Mouse (Mus musculus) T-helper 17 cell (primary cell): Measurements from ENCODE around the gene Dram1.

ENCODE experiments used
- in situ Hi-C, 2 experiments: fragments of 300-600 bp; cut with MboI, MseI; formaldehyde crosslinking; loops; 1 replicate in 1 of 2; 2 replicates in 1 of 2; pipeline ENCODE4 v1.15.1; 2025; ENCODE audit warnings: high pct_unique_total_duplicates in 2 of 2

Dram1 gene

DNA sequence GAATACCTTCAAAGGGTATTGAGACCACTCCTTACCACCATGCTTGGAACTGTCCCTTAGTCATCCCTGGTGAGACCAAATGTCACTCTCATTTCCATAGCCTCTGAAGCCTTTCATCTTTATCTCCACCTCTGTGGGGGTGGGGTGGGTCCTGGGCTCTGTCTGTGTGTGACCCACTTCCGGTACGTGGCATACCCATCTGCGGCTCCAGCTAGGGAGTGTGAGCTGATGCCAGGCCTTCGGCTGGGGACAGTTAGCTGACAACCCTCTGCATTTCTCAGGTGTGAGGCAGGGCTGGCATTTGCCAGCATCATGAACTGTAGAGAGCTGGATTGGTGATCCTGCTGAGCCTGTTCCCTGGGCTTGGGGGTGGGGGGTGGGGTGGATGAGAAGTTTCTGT, 10.7 kb upstream of the Dram1 start:
- in situ Hi-C loops, result loop anchor here in 1 of 2 experiments (5.0 kb wide), 1 partner anchor 323 kb away; no protein-coding TSS in a partner anchor

DNA sequence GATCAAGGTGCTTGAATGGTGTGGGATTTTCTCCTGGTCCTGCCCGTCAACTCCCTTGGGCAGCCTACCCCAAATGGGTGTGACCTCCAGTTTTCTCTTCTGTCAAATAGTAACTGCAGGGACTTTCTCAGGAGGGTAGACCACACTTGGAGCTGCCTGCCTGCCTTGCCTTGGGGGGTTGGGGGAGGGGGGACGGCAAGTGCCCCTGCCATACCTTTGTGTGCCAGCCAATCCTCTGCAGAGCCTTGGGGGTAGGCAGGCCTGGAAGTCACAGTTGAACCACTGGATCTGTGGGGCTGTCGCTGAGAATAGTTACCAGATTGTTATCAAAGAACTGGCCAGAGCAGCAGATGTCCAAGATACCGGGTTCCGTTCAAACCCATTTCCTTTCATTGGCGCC, 7.4 kb upstream of the Dram1 start:
- in situ Hi-C loops, result loop anchor here in 1 of 2 experiments (5.0 kb wide), 1 partner anchor 326 kb away; no protein-coding TSS in a partner anchor

DNA sequence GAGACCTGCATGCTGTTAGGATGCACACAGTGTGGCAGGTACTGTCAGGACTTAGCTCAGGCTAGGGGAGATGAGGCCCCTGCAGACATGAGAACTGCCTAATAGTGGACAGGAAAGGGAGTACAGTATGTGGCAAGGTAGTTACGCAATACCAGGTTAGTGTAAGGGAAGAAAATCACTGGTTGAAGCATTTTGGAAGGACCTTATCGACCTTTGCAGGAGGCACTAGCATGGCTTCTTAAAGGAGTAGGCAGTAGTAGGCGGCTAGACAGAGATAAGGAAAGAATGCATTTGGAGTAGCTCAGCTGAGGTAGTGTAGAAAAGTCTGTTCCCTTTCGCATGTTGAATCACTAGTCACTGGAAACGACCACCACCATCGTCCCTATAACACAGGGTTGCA, 6.9 kb upstream of the Dram1 start:
- in situ Hi-C loops, result loop anchor here in 1 of 2 experiments (5.0 kb wide), 1 partner anchor 327 kb away; no protein-coding TSS in a partner anchor

DNA sequence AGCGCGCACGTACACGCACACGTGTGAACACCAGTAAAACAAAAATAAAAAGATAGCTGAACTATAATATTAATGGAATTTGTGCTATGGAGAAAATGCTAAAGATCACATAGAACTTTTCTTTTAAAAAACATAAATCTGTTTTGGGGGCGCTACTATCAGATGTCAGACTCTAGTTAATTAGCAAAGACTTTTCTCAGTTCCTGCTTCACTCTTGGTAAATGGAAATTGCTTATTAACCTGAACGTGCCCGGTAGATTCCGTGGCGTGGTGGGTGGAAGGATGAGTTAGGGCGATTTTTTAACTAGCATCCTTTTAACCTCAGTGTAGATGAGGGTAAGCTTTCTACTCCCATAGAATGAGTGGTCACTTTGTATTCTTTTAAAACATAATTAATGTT, 6.4 kb upstream of the Dram1 start:
- in situ Hi-C loops, result loop anchor here in 1 of 2 experiments (5.0 kb wide), 1 partner anchor 327 kb away; no protein-coding TSS in a partner anchor

DNA sequence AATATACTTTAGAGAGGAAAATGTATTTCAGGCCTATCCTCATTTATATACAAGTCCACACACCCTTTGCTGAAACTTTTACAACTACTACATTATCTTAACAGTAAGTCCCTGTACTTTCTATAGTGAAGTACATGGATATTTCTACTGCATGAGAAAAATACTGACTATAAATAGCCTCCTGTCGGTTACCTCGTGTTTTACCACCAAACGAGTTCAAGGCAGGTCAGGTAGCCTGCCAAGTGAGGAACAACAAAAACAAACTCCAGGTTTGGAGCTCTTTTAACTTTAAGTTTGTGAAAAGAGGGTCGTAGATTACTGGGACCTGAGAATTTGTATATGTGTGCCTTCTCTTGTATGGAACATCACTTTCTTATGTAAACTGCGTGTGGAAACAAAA, 5.2 kb upstream of the Dram1 start:
- in situ Hi-C loops, result no loop called here

DNA sequence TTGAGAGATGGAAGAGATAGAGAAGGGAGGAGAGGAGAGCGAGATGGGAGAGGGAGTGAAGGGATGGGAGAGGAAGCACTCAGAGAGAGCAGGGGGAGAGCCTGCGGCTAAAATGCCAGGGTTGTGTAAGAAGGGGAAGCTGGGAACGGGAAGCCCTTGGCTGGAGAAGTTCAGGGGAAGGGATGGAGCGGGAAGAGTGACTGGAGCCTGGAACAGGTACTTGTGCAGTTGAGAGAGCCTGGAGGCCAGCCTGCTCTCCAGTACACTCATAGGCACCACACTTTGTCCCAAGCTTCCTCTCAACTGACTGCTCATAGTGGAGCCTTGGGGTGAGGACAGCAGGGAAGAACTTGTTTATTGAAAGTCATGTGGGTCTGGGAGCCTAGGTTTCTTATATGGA, 4.6 kb upstream of the Dram1 start:
- in situ Hi-C loops, result no loop called here

DNA sequence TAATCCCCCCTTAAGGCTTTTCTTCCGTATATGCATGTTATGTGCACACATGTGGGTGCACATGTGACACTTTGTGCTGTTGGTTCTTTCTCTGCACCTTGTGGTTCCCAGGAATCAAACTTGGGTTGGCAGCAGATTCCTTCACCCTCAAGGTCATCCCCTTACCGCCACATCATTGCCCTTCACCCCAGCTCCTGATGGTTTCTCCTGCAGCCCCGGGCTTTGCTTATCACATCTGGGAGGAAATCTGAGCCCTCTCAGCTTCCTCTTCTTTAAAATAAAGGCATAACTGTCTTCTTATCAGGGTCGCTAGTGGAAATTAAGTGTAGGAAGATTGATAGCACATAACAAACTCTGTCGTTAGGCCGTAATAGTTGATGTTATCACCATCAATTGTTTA, 3.1 kb upstream of the Dram1 start:
- in situ Hi-C loops, result no loop called here

DNA sequence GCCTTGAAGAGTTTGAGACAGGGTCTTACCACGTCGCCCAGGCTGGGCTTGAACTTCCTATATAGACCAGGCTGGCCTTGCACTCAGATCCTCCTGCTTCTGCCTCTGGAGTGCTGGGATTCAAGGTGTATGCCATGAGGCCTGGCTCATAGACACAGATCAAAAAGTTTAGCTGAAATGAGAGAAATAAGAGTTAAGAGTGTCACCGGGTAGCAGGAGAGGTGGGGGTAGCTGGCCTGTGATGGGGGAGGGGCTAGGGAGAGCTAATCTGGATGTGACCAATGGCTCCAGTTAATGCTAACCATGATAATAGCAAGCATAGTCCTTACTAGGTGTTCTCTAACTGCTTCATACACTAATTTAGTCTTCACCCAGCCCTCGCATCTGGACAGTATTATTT, 2.4 kb upstream of the Dram1 start:
- in situ Hi-C loops, result no loop called here

DNA sequence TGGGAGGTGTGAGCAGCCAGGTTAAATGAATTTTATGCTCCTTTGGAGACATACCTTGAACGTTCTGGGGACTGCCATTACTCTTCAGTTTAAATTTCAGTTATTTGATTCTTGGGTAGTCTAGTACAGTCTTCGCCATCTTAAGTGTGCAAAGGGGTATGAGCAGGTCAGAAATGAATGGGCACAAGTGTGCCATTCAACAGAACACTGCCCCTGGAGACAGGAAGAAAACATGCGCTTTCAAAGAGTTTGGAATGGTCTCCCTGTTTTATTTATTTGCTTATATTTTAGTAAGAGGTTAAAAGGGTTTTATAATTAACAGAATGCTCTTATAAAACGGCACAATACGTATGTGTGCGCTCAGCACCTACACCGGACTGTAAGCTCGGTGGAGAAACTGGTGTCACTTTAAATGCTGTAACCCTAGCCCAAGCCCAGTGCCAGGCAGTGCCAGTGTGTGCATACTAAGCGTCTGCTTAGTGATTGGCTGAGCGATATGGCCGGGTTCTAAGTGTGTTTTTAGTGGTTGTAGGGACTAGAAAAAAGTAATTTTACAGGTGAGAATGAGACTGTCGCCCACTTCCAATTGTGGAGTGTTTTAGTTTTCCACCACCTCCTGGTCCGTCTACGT, 1.7 kb upstream of the Dram1 start:
- in situ Hi-C loops, result no loop called here

DNA sequence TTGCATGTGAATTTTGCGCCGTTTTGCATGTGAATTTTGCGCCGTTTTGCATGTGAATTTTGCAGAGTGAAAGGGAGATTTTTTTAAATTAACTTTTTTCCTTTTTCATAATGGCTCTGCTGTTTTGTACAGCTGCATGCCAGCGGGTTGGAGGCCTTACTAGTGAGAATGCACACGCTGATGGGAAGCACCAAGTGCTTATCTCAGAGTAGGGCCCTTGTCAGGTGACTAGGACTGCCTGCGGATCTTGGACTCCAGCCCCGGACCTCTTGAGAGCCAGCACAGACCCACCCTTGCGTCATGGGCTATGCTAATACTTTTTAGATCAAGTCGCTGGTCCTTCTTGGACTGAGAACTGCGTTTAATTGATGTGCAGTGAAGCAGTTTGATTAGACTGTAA, 1.1 kb upstream of the Dram1 start:
- in situ Hi-C loops, result no loop called here

DNA sequence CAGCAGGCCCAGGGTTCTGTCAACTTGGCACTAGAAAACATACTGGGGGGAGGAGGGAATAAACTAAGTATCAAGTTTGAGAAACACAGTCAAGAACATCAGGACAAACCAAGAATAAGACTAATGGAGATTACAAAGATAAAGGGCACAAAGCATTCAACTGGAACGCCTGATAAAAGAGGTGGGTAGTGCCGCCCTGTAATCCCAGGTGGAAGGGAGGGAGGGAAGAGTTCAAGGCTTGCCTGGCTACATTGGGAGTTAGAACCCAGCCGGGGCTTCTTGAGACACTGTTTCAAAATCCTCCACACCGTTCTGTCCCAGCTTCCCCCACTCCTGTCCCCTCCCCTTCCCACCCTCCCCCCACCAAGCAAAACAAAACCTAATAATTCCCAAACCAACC, 1.2 kb downstream of the Dram1 start:
- in situ Hi-C loops, result loop anchor here (5.0 to 10.0 kb wide), 5 partner anchors 45 to 355 kb away; partner anchors contain the start of gene Arl1 (in 1 of the 2)

DNA sequence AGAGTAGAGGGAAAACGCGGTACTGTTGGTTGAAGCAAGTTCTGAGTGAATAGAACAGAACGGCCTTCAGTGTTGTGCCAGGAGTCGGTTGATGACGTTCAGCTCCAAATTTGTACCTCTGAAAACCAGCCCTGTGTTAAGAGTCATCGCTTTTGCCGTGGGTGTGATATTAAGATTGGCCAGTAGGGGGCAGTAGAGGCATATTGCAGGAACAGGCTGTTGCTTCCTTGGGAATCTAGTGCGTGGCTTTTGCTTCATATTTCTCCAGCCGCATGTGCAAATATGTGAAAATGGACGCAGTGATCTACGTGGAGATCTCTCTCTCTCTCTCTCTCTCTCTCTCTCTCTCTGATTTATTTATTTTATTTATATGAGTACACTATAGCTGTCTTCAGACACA, 2.1 kb downstream of the Dram1 start:
- in situ Hi-C loops, result loop anchor here (5.0 to 10.0 kb wide), 5 partner anchors 46 to 356 kb away; partner anchors contain the start of gene Arl1 (in 1 of the 2)

DNA sequence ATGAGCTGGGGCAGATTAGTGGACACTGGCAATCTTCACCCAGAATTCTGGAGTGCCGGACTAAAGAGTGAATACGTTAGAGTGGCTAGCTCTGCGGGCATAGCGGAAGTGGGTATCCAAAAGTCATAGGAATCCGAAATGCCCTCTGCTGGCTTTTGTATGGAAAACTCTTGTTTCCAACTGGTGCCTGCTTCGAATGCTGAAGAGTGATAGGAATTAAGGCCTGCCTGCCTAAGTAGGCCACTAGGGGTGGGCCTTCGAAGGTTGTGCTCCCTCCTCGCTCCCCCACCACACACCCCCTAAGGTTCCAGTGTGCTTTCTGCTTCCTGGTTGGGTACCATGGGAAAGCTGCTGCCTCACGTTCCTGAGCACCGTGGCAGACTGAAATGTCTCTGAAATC, 3.9 kb downstream of the Dram1 start:
- in situ Hi-C loops, result loop anchor here (5.0 to 10.0 kb wide), 5 partner anchors 47 to 357 kb away; partner anchors contain the start of gene Arl1 (in 1 of the 2)

DNA sequence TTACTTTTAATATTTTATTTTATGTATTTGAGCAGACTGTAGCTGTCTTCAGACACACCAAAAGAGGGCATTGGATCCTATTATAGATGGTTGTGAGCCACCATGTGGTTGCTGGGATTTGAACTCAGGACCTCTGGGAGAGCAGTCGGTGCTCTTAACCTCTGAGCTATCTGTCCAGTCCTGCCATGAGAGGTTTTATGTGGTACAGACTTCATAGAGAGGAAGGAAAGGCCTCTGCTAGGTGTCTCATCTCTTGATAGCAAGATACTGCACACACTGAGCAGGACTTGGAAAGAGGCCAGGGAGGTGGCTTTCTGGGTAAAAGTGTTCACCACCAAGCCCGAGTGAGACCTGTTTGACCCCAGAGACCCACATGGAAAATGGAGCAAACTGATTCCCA, 5.9 kb downstream of the Dram1 start:
- in situ Hi-C loops, result loop anchor here (10.0 kb wide), 2 partner anchors 122 to 212 kb away; no protein-coding TSS in a partner anchor

DNA sequence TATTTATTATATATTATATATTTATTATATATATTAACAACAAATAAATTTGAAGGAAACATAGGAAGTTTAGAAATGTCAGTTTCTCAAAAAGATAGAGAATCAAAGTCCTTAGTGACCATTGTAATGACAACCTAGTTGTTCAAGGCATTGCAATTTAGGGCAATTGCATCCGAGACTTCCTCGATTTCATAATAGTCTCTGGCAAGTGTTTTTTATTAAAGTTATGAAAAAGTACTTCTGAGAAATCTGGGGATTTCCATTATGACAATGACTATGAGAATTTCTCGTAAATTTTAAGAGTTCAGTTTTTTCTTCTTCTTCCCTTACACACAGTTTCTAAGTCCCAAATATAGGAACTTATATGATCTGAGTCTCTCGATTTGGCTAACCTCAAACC, 6.4 kb downstream of the Dram1 start:
- in situ Hi-C loops, result loop anchor here (10.0 kb wide), 2 partner anchors 122 to 212 kb away; no protein-coding TSS in a partner anchor

DNA sequence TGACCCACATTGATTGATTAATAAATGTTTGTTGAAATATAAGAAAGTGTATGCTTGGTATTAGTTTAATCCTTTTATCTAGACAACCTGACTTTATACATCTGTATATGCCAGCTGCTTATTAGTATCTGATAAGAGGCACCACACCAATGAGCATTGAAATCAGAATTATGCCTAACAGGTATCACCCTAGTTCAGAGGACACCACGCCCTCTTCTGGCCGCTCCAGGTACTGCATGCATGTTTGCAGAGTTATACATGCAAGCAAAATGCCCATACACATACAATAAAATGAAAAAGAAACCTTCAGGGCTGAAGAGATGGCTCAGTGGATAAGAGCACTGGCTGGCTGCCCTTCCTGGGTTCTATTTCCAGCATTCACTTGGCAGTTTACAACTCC, 7.1 kb downstream of the Dram1 start:
- in situ Hi-C loops, result loop anchor here (10.0 kb wide), 2 partner anchors 123 to 213 kb away; no protein-coding TSS in a partner anchor

DNA sequence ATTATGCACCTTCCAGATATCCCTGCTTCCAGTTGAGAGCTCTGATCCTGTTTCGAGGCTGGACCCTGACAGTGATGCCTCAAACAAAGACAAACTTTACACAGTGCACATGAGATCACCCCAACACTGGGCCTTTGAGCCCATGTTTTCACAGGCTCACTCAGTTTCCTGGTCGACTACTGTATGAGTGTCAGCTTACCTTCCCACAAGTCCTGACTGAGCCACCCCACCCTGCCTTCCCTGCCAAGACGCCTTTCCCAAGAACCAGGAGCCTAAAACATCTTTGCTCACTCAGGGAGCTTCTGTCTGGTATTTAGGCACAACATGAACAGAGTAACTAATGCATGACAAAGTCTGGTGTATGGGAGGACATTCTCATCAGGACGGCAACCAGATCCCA, 9.6 kb downstream of the Dram1 start:
- in situ Hi-C loops, result no loop called here

DNA sequence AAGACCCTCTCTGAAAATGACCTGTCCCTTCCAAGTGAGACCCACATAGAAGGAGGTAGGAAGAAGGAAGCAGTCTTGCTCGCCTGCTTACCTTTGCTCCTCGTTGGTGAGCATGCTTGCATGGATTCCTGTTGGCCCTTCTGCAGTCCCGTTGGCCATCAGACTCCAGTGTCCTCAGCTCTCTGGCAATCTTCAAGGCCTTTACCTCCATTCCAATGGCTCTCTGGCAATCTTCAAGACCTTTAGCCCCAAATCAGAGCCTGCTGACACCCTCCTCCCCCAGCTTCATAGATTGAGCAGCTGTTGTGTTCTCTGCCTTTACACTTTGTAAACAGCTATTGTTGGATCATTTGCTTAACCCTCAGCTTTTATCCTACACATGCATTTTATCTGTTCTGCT, 14.7 kb downstream of the Dram1 start:
- in situ Hi-C loops, result no loop called here

DNA sequence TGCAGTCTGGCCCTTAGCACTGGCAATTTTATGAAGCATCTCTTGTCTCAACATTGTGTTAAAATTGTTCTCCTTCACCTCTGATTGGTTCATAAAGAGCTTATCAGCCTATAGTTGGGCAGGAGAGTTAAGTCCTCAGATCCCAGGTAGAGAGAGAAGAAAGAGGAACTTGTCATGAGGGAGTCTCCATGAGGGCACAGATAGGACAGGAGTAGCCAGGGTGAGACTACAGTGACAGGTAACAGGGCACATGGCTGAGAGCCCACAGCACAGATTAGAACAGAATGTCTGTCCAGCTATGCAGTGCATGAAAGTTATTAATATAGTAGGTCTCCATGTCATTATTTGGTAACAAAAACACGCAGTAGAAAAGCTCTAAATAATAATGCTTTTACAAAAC, 16.7 kb downstream of the Dram1 start:
- in situ Hi-C loops, result no loop called here

DNA sequence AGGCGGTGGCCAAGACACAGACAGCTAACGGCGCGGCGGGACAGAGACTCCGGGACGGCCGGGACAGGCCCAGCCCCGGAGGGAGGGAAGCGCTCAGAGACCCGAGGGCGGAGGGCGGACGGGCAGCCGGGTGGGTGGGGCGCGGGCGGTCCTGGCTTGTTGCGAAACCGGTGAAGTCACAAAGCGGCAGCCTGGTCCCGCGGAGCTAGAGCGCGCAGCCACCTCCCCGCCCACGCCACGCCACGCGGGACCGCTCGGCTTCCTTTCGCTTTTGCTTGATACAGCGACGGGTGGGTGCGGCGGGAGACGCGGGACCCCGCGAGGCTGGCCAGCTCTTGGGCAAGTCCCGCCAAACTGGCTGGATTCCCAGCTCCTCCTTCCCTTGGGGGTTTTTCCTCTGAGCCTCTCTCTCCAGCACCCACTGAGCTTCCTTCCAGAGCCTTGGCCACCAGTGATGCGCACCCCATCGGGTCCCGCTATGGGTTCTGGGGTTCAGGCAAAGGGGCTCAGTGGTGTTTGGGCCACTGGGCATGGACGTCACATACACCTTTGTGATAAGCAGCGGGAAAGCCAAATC, 21.8 kb downstream of the Dram1 start:
- in situ Hi-C loops, result no loop called here

DNA sequence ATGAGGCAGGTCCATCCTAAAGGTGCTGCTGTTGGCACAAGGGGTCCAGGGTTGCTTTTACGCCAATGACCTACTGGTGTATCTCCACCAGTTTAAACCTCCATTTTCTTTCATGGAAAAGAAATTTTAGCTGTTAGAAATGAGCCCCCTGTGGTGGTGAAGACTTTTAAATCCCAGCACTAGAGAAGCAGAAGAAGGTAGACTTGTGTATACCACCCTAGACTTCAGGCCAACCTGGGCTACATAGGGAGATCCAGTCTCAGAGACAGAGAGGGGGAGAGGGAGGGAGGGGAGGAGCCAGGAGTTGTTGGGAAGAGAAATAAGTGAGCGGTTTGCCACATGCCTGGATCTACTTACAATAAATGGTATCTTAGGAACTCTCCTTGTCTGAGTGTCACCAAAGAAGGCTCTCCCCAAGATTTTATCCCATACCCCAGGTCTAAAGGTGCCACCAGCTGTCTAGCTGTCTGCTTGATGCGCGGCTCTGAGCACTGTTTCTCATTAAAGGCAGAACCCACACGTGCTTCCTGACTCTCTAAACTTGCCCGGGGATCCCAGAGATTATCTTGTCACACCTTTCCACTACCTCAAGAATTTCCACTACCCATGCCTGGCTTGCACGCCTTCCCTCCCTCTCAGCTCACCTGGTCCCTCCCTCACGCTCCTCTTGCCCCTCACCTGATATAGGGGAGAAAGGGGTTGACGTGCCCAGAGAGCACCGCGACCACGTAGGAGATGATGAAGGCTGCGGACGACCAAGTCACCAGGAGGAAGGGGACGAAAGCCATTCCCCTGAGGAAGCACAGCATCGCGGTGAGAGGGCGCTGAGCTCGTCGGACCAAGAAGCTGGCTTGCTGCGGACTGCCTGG, 22.5 kb downstream of the Dram1 start:
- in situ Hi-C loops, result no loop called here

DNA sequence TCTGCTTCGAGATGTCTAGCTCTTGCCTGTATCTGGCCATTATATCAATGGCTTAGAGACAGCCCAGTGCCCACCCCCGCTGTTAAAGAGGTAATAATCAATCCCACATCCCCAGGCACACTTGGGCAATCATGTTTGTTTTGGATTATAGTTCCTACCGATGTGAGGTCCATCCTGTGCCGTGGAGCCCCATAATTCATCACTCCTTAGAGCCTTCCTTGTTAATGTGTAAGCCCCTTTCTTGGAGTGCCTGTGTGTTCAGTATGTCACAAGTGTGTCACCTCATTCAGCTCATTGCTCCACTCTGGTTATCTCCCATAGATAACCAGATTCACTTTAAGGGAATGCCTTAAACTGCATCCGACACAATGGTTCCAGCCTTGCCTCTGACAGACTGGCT, 24.3 kb downstream of the Dram1 start:
- in situ Hi-C loops, result no loop called here
